ENCODE assay signal across 8 mouse cellular contexts in the genomic region with DNA sequence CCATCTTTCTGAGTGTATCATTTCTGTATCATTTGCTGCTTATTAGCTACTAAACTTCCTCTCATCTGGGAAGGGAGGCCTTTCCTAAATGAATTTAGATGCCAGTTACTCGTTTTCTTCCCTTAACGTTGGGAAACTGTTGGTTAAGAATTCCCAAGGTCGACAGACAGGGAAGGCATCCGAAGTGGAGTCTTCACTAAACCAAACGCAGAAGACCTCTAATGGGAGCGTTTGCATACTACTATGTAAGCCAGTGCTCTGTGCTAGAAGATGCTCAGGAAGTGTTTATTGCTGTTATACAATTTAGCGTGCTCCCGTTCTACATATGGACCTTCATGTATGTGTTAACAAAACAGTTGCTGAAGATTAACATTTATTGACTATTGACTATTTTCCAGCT. TPM values are rescaled to one million over a fixed set of nuclear protein-coding genes. Genes with fewer than 3 reads are reported as not detected.
DNase-seq lines count a peak whose midpoint lies in the region; ATAC-seq lines count a peak whose summit lies in the region.

No protein-coding gene starts in this region.

- H3K4me2 ChIP-seq in heart, embryonic 15.5 days, result peak overlapping the region; percentile 83
- peak overlapping the region; percentile 72 for H3K4me2 ChIP-seq in hindbrain, embryonic 16.5 days (ENCODE audit: low read length)
- H3K4me2 ChIP-seq in midbrain, embryonic 14.5 days (ENCODE audit: low read length), result peak overlapping the region; percentile 71

- DNase-seq in heart, adult 9 months (ENCODE audit: low spot score in 2 of 2), result no peak
- peak; percentile 9 for DNase-seq in MN1 (ENCODE audit: low spot score)
- no peak for DNase-seq in midbrain, embryonic 14.5 days
- DNase-seq in Muller cell, postnatal 12 days (ENCODE audit: inconsistent ontology term), result no peak
- no peak for DNase-seq in urinary bladder, postnatal 4 days (ENCODE audit: low spot score in 2 of 2)
- no peak for DNase-seq in embryo, embryonic 10.5 days (ENCODE audit: low spot score)

- H3K4me3 ChIP-seq in heart, embryonic 15.5 days, result peak overlapping the region; percentile 65
- H3K4me3 ChIP-seq in hindbrain, embryonic 16.5 days (ENCODE audit: low read length), result peak overlapping the region; percentile 75
- no peak overlapping the region for H3K4me3 ChIP-seq in midbrain, embryonic 14.5 days (replicated peaks; ENCODE audit: low read depth, low read length)

- H3K27ac ChIP-seq in heart, embryonic 15.5 days, result peak overlapping the region; percentile 96
- no peak overlapping the region for H3K27ac ChIP-seq in hindbrain, embryonic 16.5 days (ENCODE audit: low read depth, low read length)
- no peak overlapping the region for H3K27ac ChIP-seq in midbrain, embryonic 14.5 days (replicated peaks; ENCODE audit: low read depth, low read length)

- no peak overlapping the region for H3K9ac ChIP-seq in heart, embryonic 15.5 days
- H3K9ac ChIP-seq in hindbrain, embryonic 16.5 days (ENCODE audit: low read depth, low read length), result peak overlapping the region; percentile 23; the same call in 1 of the 2 replicates
- H3K9ac ChIP-seq in midbrain, embryonic 14.5 days (replicated peaks; ENCODE audit: low read length), result no peak overlapping the region

- no peak for ATAC-seq in heart, embryonic 15.5 days (replicated peaks; ENCODE audit: insufficient number of reproducible peaks, insufficient read depth, low FRiP score, low read depth)
- no peak for ATAC-seq in hindbrain, embryonic 16.5 days
- no peak for ATAC-seq in midbrain, embryonic 14.5 days (ENCODE audit: low FRiP score, low TSS enrichment)

- peaks cover 9% of the 10 kb centered on the region; the same call in 1 of the 2 replicates for H3K36me3 ChIP-seq in heart, embryonic 15.5 days
- peaks cover 1% of the 10 kb centered on the region for H3K36me3 ChIP-seq in hindbrain, embryonic 16.5 days (ENCODE audit: control insufficient read depth, insufficient read depth, low read length)
- H3K36me3 ChIP-seq in midbrain, embryonic 14.5 days (ENCODE audit: control insufficient read depth, insufficient read depth, low read length), result peaks cover 25% of the 10 kb centered on the region

- H3K4me1 ChIP-seq in heart, embryonic 15.5 days (replicated peaks), result peaks cover 11% of the 10 kb centered on the region
- H3K4me1 ChIP-seq in hindbrain, embryonic 16.5 days (ENCODE audit: control insufficient read depth, insufficient read depth, low read depth, low read length), result peaks cover 12% of the 10 kb centered on the region
- H3K4me1 ChIP-seq in midbrain, embryonic 14.5 days (ENCODE audit: control insufficient read depth, insufficient read depth, low read length), result peaks cover 11% of the 10 kb centered on the region; the same call in 1 of the 2 replicates

- 53% methylated on average over 8 of the region's 8 CpGs for WGBS in heart, embryonic 15.5 days
- 60% methylated on average over 8 of the region's 8 CpGs for WGBS in hindbrain, embryonic 16.5 days
- WGBS in midbrain, embryonic 14.5 days, result 71% methylated on average over 8 of the region's 8 CpGs

- H3K27me3 ChIP-seq in heart, embryonic 15.5 days, result no peaks in the 10 kb centered on the region
- H3K27me3 ChIP-seq in hindbrain, embryonic 16.5 days (replicated peaks; ENCODE audit: control insufficient read depth, insufficient read depth, low read length), result no peaks in the 10 kb centered on the region
- no peaks in the 10 kb centered on the region for H3K27me3 ChIP-seq in midbrain, embryonic 14.5 days (ENCODE audit: control insufficient read depth, insufficient read depth, low read length)

- no peaks in the 10 kb centered on the region for H3K9me3 ChIP-seq in heart, embryonic 15.5 days (replicated peaks)
- no peaks in the 10 kb centered on the region for H3K9me3 ChIP-seq in hindbrain, embryonic 16.5 days (ENCODE audit: control insufficient read depth, low read length)
- H3K9me3 ChIP-seq in midbrain, embryonic 14.5 days (ENCODE audit: control insufficient read depth, low read length), result no peaks in the 10 kb centered on the region

RNA-seq across cellular contexts. Expression of a gene that starts 1.1 kb away (rescaled TPM):
- polyA plus RNA-seq in heart, embryonic 15.5 days (2015; fragmentation: Nextera tagmentation; extraction: Ambion mirVana), result 7.5 and 7.8 TPM in 2 replicates
- 24.1 and 24.3 TPM in 2 replicates for polyA plus RNA-seq in hindbrain, embryonic 16.5 days (2015; fragmentation: Nextera tagmentation; extraction: Ambion mirVana)
- 16.0 and 20.1 TPM in 2 replicates for polyA plus RNA-seq in midbrain, embryonic 14.5 days (2014; fragmentation: Nextera tagmentation; extraction: Ambion mirVana)

RNA-seq across cellular contexts. Expression of a gene that starts 44.7 kb away (rescaled TPM):
- polyA plus RNA-seq in heart, embryonic 15.5 days (2015; fragmentation: Nextera tagmentation; extraction: Ambion mirVana), result 5.1 and 5.4 TPM in 2 replicates
- 34.2 and 39.0 TPM in 2 replicates for polyA plus RNA-seq in hindbrain, embryonic 16.5 days (2015; fragmentation: Nextera tagmentation; extraction: Ambion mirVana)
- 33.6 and 41.4 TPM in 2 replicates for polyA plus RNA-seq in midbrain, embryonic 14.5 days (2014; fragmentation: Nextera tagmentation; extraction: Ambion mirVana)

RNA-seq across cellular contexts. Expression of a gene that starts 49.5 kb away (rescaled TPM):
- polyA plus RNA-seq in heart, embryonic 15.5 days (2015; fragmentation: Nextera tagmentation; extraction: Ambion mirVana), result 4.7 and 7.4 TPM in 2 replicates
- polyA plus RNA-seq in hindbrain, embryonic 16.5 days (2015; fragmentation: Nextera tagmentation; extraction: Ambion mirVana), result 15.7 and 16.0 TPM in 2 replicates
- 9.2 and 9.6 TPM in 2 replicates for polyA plus RNA-seq in midbrain, embryonic 14.5 days (2014; fragmentation: Nextera tagmentation; extraction: Ambion mirVana)
